Mouse (Mus musculus) cerebellum, postnatal 10 days (tissue): Measurements from ENCODE around the gene Spn.
"Not testable (repeated sequence)": the region's sequence is repeated elsewhere in the genome, so short reads cannot be mapped to it uniquely, and the experiment has no call there.

Experiments
- DNase-seq, 2 experiments: peaks; one replicate each; pipeline ENCODE4 v3.0.0; 2021; ENCODE audit warnings: mixed read lengths in 2 of 2

The Spn gene

DNA sequence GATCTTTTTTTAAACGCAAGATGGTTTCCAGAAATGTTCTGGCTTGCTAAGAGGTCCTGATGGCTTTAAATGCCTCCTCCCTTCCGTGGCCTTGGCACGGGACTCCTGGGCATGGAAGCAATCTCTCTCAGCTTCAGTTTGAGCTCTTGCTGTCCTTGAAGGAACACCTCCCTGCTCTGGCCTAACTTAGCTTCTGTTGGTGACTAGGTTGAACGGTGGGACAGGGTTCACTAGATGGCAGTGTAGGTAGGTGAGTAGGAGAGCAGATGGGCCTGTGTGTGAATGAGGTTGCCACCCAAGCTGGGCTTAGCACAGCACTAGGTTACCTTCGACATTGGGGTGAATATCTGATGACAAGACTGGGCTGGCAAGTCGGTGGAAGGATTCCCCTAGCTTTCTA, 33.7 kb downstream of the Spn start:
- peak; percentile 45 to 48 for DNase-seq

DNA sequence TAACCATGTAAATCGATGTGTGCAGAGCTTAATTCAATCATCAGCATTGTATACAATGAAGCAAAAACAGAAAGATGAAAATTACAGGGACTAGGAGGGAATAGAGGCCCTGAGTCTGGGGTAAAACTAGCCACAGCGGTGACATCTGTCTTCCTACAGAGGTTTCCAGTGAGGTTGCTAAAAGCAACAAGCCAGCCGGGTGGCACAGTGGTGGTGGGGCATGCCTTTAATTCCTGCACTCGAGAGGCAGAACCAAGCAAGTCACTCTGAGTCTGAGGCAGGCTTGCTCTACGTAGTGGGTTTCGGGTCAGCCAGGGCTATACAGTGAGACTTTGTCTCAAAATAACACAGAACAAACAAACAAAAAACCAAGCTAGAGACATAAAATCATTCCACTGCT, 35.5 kb downstream of the Spn start:
- DNase-seq, result no peak

DNA sequence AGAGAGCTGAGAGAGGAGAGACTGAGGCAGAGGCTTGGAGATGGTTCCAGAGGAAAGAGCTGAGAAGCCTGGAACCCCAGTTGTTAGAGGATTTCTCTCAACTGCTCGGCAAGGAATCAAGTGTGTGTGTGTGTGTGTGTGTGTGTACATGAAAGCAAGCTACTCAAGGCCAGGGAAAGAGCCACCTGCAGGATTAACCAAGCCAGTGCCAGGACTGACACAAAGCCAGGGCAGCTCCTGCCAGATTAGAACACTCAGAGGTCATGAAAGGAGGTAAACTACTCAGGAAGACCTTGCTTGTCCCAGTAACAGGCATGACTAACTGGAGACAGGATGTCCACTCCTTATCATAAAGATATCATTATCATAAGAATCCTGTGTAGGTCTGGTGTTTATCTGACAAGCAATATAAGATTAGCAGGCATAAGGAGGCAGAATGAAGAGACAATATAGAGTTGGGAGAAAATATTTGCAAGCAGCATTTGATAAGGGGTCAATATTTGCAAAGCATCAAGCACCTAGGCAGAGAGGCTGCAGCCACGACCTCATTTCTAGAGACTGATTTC, 36.1 kb downstream of the Spn start:
- DNase-seq, result peak; percentile 32 to 52

DNA sequence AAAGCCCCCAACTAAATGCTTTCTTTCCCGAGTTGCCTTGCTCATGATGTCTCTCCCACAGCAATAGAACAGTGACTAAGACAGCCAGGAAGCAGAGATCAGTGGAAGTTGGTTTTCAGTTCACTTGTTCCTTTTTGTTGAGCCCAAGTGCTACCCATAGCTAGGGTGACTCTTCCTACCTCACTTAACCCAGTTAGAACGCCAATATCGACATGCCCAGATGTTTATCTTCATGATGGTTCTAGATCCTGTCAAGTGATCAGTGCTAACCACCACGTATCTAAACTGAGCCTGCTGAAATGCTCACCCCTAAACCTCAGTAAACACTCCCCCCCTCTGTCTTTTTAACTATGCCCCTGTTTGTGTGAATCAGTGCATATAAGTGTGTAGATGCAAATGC, 38.1 kb downstream of the Spn start:
- DNase-seq, result no peak

DNA sequence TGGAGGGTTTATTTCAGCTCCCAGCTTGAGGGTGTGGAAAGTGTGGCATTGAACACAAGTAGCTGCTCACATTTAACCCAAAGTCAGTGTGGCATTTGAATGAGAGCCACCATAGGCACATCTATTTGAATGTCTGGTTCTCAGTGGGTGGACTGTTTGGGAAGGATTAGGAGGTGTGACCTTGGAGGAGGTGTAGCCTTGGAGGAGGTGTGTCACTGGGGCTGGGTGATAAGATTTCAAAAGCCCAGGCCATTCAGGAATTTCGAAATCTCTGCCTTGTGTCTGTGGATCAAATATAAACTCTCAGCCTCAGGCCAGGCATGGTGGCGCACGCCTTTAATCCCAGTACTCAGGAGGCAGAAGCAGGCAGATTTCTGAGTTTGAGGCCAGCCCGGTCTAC, 38.7 kb downstream of the Spn start:
- DNase-seq, result no peak

DNA sequence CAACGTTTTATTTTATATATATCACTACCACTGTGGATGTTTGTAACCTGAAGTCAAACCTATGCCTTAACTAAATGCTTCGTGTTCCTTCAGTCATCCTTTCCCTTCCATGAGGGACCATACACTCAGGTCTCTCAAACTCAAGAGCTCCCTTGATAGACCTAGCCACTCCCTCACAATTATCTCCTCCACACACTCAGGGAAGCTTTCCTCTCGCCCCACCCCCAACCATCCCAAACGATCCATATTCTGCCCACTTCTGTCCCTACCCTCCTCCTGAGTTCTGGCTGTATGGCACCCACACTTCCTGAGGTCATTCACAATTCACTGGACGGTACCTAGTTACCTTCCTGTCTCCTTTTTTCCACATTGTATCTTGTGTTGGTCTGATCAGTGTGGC, 39.1 kb downstream of the Spn start:
- no peak for DNase-seq

DNA sequence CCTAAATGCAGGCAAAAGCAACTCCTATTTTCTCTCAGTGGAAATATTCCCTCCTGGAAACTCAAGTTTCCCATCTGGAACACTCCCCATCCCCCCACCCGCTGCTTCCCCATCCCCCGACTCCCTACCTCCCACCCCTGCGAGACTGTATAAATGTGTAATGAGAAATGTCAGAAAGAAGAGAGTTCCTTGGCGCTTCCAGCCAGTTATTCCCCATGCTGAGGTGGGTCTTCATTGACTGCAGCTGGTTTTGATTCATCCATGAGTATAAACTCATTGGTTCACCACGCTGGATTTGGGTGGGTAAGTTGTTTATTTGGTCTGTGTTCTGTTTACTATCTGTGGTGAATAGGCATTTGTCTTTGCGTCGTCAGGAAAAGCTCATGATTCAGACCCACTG, 41.2 kb downstream of the Spn start:
- no peak for DNase-seq

DNA sequence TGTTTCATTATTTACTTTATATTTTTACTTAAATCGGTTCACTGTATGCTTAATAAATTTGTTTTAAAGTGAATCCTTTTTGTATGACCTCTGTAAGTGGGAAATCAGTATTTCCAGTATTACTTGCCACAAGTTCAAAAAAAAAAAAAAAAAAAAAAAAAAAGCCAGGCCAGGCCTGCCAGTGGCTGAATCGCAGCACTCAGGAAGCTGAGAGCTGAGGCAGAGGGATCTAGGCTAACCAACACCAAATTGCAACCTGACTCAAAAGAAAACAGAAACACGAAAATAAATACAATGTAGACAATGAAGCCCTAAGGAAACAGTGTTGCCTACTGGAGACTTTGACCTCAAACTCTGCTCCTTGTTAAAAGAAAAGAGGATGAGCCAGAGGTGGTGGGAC, 43.7 kb downstream of the Spn start:
- DNase-seq, result no peak

DNA sequence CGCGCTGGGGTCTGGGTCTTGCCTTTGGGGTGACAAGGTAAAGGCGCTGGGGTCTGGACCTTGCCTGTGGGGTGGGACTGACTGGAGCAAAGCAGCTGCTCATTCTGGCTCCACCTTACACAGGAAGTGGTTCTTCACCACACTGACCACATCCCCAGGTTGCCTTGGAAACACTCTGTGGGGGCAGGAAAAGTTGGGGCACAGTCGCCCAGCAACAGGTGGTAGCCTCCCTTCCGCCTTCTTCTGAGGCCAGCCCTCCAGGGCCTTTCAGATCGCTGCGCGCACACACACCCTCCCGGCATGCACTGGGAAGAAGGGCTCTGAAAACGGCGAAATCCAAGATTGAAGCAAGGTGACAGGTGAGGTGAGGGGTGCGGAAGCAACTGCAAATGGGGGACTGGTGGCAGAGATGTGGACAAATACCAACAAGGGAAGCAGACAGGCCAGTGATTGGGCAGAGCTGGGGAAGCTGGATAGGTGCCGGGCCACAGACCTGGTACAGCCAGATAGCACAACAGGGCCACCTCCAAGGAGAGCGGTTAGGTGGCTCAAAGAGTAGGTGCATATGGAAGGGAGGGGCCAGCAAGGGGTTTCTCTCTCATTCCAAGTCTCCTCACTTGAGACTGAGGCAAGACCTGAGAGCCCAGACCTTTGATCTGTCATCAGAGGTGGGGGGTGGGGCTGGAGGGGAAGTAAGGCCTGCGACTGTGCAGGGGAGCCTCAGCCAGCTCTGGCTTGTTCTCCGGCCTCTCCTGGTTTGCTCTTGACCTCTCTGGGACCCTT, 46.3 kb downstream of the Spn start, which contains the start of gene AI467606:
Gene AI467606 (plus strand): TSS at position 246 of the 783 bp plus-strand sequence.
- DNase-seq, result no peak

DNA sequence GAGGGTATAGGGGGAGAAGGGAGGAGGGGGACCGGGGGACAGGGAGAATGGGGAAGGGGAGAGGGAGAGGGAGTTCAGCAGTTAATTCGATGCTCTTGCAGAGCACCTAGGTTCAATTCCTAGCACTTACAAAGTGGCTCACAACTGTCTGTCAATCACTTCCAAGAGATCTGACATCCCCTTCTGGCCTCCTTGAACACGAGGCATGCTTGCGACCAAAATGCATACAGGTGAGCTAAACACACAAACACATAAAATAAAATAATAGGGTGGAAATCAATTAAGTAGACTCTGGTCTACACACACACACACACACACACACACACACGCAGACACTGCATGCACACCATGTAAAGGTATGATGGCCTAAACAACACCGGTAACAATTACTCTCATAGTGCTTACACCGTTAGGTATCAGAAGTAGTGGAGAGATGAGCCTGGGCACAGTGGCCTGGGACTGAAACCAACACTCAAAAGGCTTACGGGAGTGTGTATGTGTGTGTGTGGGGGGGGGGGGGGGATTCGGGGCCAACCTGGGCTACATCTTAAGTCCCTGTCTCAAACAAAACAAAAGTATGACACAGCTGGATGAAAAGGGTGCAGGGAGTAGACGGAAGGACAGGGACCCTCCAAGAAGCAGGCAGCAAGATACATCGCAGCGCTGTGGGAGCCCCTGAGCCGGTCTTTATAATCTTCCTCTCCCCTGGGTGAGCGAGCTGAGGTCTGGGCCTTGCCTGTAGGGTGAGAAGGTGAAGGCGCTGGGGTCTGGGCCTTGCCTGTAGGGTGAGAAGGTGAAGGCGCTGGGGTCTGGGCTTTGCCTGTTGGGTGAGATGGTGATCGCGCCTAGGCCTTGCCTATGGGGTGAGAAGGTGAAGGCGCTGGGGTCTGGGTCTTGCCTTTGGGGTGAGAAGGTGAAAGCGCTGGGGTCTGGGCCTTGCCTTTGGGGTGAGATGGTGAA, 47.2 kb downstream of the Spn start:
- DNase-seq, result no peak

DNA sequence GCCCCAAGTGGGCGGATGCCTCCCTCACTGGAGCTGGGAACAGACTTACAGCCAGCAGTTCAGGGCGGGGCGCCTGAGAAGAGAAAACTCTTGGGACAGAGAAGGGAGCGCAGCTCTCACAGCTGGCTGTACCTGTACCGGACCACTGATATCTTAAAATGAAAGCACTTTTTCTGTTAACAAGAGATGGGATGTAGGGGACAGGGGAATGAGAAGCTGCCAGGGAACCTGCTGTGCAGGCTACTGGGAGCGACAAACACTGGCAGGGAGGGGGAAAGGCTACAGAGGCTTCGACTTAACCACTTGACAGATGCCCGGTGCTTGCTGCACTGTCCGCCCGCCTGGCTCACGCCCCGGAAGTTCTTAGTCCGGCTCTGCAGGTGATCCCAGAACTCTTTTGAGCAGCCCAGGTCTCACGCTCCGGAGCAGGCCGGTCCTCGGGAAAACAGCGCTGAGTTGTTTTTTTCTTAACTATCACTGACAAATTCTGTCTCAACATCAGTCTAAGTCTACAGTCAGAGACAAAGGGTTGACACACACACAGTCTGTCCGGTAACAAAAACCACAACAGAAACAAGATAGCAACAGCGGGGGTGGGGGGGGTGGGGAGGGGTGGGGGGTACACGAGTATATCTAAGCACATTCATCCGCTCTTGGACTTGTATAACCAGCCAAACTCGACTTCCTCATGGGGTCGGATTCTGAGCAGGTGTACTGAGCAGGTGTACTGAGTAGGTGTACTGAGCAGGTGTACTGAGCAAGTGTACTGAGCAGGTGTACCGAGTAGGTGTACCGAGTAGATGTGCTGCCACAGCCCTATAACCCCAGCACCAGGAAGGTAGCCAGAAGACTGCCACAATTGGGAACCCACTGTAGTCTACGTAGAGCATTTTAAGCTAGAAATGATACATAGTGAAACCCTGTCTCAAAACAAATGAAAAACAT, 48.5 kb downstream of the Spn start:
- peak in 1 of 2 experiments; percentile 33 for DNase-seq

DNA sequence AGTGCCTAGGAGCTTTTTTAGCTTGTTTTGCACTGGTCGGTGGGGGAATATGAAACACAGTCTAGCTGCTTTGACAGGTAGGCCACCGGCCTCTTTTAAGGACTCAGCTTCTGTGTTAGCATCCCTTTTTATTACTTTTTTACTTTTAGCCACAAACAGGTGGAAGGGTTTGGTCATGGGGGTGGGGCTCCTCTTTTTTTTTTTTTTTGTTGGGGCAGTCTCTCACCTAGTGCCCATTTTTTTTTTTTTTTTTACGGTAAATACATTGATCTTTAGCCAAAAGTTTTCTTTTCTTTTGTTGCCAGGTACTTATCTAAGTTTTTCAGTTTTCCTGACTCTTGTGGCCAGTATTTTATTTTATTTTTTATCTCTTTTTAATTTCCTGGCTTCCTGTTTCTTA, 49.5 kb downstream of the Spn start:
- DNase-seq, result no peak

DNA sequence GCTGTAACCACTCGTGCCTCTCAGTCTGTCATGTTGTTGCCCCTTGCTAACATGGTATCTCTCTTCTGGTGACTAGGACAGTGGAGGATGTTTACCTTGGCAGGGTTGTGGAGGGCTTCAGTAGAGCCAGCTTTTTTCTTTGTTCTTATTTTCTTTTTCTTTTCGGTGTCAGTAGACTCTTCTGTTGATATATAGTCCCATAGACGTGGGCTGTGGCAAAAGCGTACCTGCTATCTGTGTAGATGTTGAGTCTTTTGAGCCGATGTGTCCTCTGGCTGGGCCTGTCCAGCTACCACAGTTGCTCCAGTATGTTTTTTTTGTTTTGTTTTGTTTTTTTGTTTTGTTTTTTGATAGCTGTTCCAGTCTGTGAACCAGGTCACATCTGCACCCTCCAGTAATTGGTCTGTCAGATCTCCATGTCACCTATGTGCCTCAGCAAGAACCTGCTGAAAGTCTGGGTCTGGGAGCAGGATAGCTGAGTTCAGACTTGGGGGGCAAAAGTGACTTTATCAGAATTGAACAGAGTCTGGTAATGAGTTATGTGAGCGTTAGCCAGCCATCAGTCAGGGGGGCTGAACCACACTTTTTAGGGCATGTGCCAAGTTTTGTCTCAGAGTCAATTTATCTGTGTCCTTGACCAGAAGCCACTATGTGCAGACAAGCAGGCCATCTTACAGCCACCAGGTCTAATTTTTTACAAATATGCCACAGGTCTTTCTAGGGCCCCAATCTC, 50.2 kb downstream of the Spn start, which contains the start of gene Zg16:
Gene Zg16 (minus strand): TSS at position 51 of the 733 bp plus-strand sequence.
- DNase-seq, result not testable (repeated sequence)

DNA sequence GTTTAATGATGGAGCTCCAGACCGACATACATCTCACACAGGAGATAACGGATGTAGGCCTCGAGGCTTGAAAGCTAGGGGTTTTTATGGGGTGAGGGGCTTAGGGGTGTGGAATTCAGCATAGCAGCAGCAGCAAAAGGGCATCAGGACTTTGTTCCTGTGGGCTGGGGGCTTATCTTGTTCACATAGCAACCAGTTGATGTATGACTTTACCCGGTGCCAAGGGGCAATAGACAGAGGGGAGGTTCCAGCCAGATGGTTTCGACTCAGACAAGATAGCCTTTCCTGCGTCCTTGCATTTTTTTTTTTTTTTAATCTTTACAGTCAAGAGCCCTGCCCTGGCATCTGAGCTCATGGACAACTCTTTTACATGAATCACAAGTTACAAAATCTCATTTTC, 51.9 kb downstream of the Spn start:
- DNase-seq, result not testable (repeated sequence)

DNA sequence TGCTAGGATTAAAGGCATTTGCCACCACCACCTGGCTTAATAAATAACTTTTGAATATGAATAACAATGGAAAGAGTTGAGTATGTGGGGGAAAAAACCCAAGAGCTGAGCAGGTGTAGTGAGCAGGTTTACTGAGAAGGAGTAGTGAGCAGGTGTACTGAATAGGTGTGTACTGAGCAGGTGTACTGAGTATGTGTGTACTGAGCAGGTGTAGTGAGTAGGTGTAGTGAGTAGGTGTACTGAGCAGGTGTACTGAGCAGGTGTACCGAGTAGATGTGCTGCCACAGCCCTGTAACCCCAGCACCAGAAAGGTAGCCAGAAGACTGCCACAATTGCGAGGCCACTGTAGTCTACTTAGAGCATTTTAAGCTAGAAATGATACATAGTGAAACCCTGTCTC, 52.8 kb downstream of the Spn start:
- DNase-seq, result no peak

DNA sequence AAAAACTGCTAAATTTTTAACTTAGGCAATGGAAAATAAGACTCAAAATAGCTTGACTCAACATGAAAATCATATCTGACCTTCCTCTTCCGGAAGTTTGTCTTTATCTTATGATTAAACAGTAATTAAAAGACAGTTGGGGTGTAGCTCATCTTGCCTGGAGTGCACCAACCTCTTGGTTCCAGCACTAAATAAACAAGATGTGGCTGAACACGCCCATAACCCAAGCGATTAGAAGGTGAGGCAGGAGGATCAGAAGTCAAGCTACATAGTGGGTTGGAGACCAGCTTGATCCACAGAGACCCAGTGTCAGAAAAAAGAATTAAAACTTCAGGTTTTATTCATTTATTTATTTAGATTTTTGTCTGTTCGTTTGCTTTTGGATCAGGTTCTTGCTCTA, 53.9 kb downstream of the Spn start:
- no peak for DNase-seq

DNA sequence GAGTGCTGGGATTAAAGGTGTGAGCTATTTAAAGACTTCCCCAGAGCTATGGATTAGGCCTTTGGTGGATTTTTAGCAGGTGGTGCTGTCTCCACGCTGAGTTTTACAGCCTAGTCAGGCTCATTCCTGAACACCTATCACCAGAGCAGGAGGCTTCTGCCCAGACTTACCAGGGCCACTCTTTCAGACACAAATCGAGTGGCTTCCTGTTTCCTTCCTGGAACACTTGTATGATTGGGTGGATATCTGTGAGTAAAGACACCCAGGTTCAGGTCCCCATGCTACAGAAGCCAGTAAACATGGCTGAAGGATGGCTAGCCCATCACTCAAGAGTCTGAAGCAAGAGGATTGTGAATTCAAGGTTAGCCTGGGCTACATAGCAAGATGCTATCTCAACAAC, 54.6 kb downstream of the Spn start:
- DNase-seq, result no peak

DNA sequence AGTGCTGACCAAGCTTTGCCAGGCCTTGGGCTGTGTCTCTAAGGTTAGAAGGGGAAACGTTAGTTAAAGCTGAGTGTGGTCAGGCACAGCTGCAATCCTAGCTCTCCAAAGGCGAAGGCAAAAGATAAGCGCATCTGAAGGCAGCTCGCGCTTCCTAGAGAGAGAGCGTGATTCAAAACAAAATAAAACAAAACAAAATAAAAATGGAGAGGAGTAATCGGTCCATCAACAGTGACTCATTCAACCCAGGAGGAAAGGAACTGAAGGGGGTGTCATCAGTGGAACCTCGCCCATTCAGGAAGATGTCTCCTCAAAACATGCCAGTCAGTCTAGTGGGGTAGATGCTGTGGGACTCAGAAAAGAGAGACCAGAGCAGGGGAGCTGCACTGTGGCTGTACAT, 55.4 kb downstream of the Spn start:
- DNase-seq, result no peak
